ENCODE assay signal across 8 mouse cellular contexts in the genomic region with DNA sequence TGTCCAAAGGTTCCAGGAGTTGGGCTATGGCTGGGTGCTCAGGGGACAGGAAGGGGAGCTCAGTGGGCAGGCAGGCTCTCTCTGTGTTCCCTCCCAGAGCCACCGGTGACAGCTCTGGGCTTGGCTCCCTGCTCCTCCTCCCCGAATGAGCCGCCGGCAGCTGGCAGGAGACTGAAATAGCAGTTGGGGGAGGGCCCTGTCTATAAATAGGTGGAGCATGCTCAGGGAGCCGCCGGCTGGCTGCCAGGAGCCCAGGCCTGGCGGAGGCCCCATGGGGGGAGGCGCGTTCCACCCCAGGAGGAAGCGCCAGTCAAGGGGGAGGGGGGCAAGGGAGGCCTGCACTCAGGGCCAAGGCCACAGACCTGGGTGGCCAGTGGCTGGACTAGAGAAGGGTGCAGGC. TPM values are rescaled to one million over a fixed set of nuclear protein-coding genes. Genes with fewer than 3 reads are reported as not detected.
A peak's percentile ranks its signal among the peaks of the same experiment; 100 is the strongest.
DNase-seq lines count a peak whose midpoint lies in the region; ATAC-seq lines count a peak whose summit lies in the region.

No protein-coding gene starts in this region.

- H3K4me3 ChIP-seq in hindbrain, embryonic 12.5 days, result peak overlapping the region; percentile 16

- peak overlapping the region; percentile 49 for H3K9ac ChIP-seq in hindbrain, embryonic 12.5 days

- peak; percentile 96 for DNase-seq in Muller cell, postnatal 12 days (ENCODE audit: inconsistent ontology term)
- DNase-seq in cerebellum, postnatal 10 days, result peak; percentile 92 to 95
- DNase-seq in frontal cortex, postnatal 10 days (ENCODE audit: low spot score in 2 of 2), result peak; percentile 92 to 94
- peak; percentile 91 to 94 for DNase-seq in layer of hippocampus, postnatal 14 days (ENCODE audit: low spot score in 2 of 2)
- DNase-seq in lung, postnatal 10 days, result peak; percentile 98
- peak; percentile 91 for DNase-seq in ovary, postnatal 14 days (ENCODE audit: low spot score)
- peak; percentile 83 to 86 for DNase-seq in thymus, postnatal 10 days (ENCODE audit: low spot score in 2 of 2)

- H3K36me3 ChIP-seq in hindbrain, embryonic 12.5 days, result peaks cover 36% of the 10 kb centered on the region

- no peaks in the 10 kb centered on the region for H3K9me3 ChIP-seq in hindbrain, embryonic 12.5 days (replicated peaks)

- H3K27me3 ChIP-seq in hindbrain, embryonic 12.5 days, result no peaks in the 10 kb centered on the region

- ATAC-seq in hindbrain, embryonic 12.5 days (ENCODE audit: low FRiP score), result peak; percentile 79

- H3K4me1 ChIP-seq in hindbrain, embryonic 12.5 days, result peaks cover 73% of the 10 kb centered on the region

- H3K27ac ChIP-seq in hindbrain, embryonic 12.5 days, result peak overlapping the region; percentile 76

- peak overlapping the region; percentile 40 for H3K4me2 ChIP-seq in hindbrain, embryonic 12.5 days (replicated peaks)

- under 1% methylated on average over 10 of the region's 10 CpGs for WGBS in hindbrain, embryonic 12.5 days

RNA-seq across cellular contexts. Expression of a gene that starts 11.2 kb away (rescaled TPM):
- polyA plus RNA-seq in hindbrain, embryonic 12.5 days (2016; fragmentation: Nextera tagmentation; extraction: Ambion mirVana), result 97.2 and 103 TPM in 2 replicates
- total RNA-seq in layer of hippocampus, postnatal 14 days (2021), result 100 to 1,000 TPM; 171 to 197 TPM

RNA-seq across cellular contexts. Expression of a gene that starts 29.4 kb away (rescaled TPM):
- polyA plus RNA-seq in hindbrain, embryonic 12.5 days (2016; fragmentation: Nextera tagmentation; extraction: Ambion mirVana), result 26.8 and 27.0 TPM in 2 replicates
- 10 to 100 TPM; 49.2 to 49.5 TPM for total RNA-seq in layer of hippocampus, postnatal 14 days (2021)

RNA-seq across cellular contexts. Expression of a gene that starts 29.9 kb away (rescaled TPM):
- polyA plus RNA-seq in hindbrain, embryonic 12.5 days (2016; fragmentation: Nextera tagmentation; extraction: Ambion mirVana), result 9.4 and 12.5 TPM in 2 replicates
- under 1 TPM; 0.76 to 0.79 TPM for total RNA-seq in layer of hippocampus, postnatal 14 days (2021)

RNA-seq across cellular contexts. Expression of a gene that starts 33.7 kb away (rescaled TPM):
- polyA plus RNA-seq in hindbrain, embryonic 12.5 days (2016; fragmentation: Nextera tagmentation; extraction: Ambion mirVana), result 114 TPM in 2 replicates
- total RNA-seq in layer of hippocampus, postnatal 14 days (2021), result 10 to 100 TPM; 65.9 to 72.8 TPM

RNA-seq across cellular contexts. Expression of a gene that starts 49.8 kb away (rescaled TPM):
- polyA plus RNA-seq in hindbrain, embryonic 12.5 days (2016; fragmentation: Nextera tagmentation; extraction: Ambion mirVana), result not detected in 2 replicates
- under 1 TPM; 0.86 to 0.88 TPM for total RNA-seq in layer of hippocampus, postnatal 14 days (2021)

Comparison
In these comparisons a context has a peak if more than half of its experiments do, and no peak if none do; other contexts are left out.
1. Peak in every context shown above with its lines: DNase-seq, ATAC-seq, H3K4me3 ChIP-seq and H3K27ac ChIP-seq.